Mouse (Mus musculus): ENCODE data around the gene Btbd10. TPM values are rescaled to one million over a fixed set of nuclear protein-coding genes. Genes with fewer than 3 reads are reported as not detected.

The Btbd10 gene
- polyA plus RNA-seq, 1 experiment from 2014 or later, result 30.7 TPM

GRCm38 (mm10) chr7:113367440-113367839 is 1.8 kb downstream of the Btbd10 start:
- H3K27ac ChIP-seq, result no peak overlapping the region
- no peak overlapping the region for H3K9ac ChIP-seq
- H3K36me3 ChIP-seq, result no peaks in the 10 kb centered on the region
- WGBS, result 74% methylated on average over 4 of the region's 4 CpGs
- no peaks in the 10 kb centered on the region for H3K27me3 ChIP-seq
- H3K4me3 ChIP-seq, result no peak overlapping the region
- ATAC-seq (ENCODE audit: insufficient number of reproducible peaks, insufficient read depth, low FRiP score, low TSS enrichment), result no peak
- H3K4me1 ChIP-seq, result no peaks in the 10 kb centered on the region; the same call in 1 of the 2 replicates
- H3K4me2 ChIP-seq (replicated peaks), result no peak overlapping the region
- no peaks in the 10 kb centered on the region for H3K9me3 ChIP-seq

GRCm38 (mm10) chr7:113349089-113349488 is 20.1 kb downstream of the Btbd10 start:
- WGBS, result 74% methylated on average over 1 of the region's 1 CpGs
- Histone ChIP-seq H3K27me3 (no peaks in the 10 kb centered on the region), H3K4me2 (replicated peaks) (no peak overlapping the region)

GRCm38 (mm10) chr7:113347694-113348093 is 21.5 kb downstream of the Btbd10 start:
- 88% methylated on average over 2 of the region's 2 CpGs for WGBS
- H3K4me1 ChIP-seq, result no peaks in the 10 kb centered on the region
- H3K9ac ChIP-seq, result no peak overlapping the region
- no peak overlapping the region for H3K4me2 ChIP-seq (replicated peaks)
- no peak overlapping the region for H3K4me3 ChIP-seq
- no peak for ATAC-seq (ENCODE audit: insufficient number of reproducible peaks, insufficient read depth, low FRiP score, low TSS enrichment)
- no peaks in the 10 kb centered on the region for H3K36me3 ChIP-seq
- no peaks in the 10 kb centered on the region for H3K27me3 ChIP-seq
- no peaks in the 10 kb centered on the region for H3K9me3 ChIP-seq
- no peak overlapping the region for H3K27ac ChIP-seq

More at GRCm38 (mm10) chr7:113349089-113349488, 20.1 kb downstream of the Btbd10 start:
- no peaks in the 10 kb centered on the region for H3K4me1 ChIP-seq
- ATAC-seq (ENCODE audit: insufficient number of reproducible peaks, insufficient read depth, low FRiP score, low TSS enrichment), result no peak
- no peak overlapping the region for H3K27ac ChIP-seq
- H3K4me3 ChIP-seq, result no peak overlapping the region
- no peak overlapping the region for H3K9ac ChIP-seq
- no peaks in the 10 kb centered on the region for H3K36me3 ChIP-seq
- no peaks in the 10 kb centered on the region for H3K9me3 ChIP-seq

- WGBS, result 41% methylated on average over 4 of the region's 4 CpGs
- no peaks in the 10 kb centered on the region for H3K9me3 ChIP-seq
These were observed 21.9 kb downstream of the Btbd10 start for GRCm38 (mm10) chr7:113347271-113347670.

GRCm38 (mm10) chr7:113335250-113335649 is 33.9 kb downstream of the Btbd10 start:
- 78% methylated on average over 8 of the region's 8 CpGs for WGBS
- Histone ChIP-seq H3K4me3 (no peak overlapping the region), H3K9me3 (no peaks in the 10 kb centered on the region), H3K36me3 (no peaks in the 10 kb centered on the region), H3K27ac (no peak overlapping the region), H3K4me1 (no peaks in the 10 kb centered on the region), H3K4me2 (replicated peaks) (no peak overlapping the region), H3K27me3 (no peaks in the 10 kb centered on the region), H3K9ac (no peak overlapping the region)
- ATAC-seq (ENCODE audit: insufficient number of reproducible peaks, insufficient read depth, low FRiP score, low TSS enrichment), result no peak

More at GRCm38 (mm10) chr7:113347271-113347670, 21.9 kb downstream of the Btbd10 start:
- Histone ChIP-seq H3K36me3 (no peaks in the 10 kb centered on the region), H3K27ac (no peak overlapping the region), H3K9ac (no peak overlapping the region), H3K4me3 (no peak overlapping the region), H3K4me1 (no peaks in the 10 kb centered on the region), H3K27me3 (no peaks in the 10 kb centered on the region), H3K4me2 (replicated peaks) (no peak overlapping the region)
- no peak for ATAC-seq (ENCODE audit: insufficient number of reproducible peaks, insufficient read depth, low FRiP score, low TSS enrichment)

- no peaks in the 10 kb centered on the region for H3K9me3 ChIP-seq
- no peak overlapping the region for H3K4me2 ChIP-seq (replicated peaks)
- H3K4me1 ChIP-seq, result no peaks in the 10 kb centered on the region
- no peak for ATAC-seq (ENCODE audit: insufficient number of reproducible peaks, insufficient read depth, low FRiP score, low TSS enrichment)
- no peaks in the 10 kb centered on the region for H3K36me3 ChIP-seq
- no peaks in the 10 kb centered on the region for H3K27me3 ChIP-seq
- no peak overlapping the region for H3K9ac ChIP-seq
- no peak overlapping the region for H3K4me3 ChIP-seq
- H3K27ac ChIP-seq, result no peak overlapping the region
These were observed 35.2 kb downstream of the Btbd10 start for GRCm38 (mm10) chr7:113334036-113334435.

GRCm38 (mm10) chr7:113320128-113320527 is 49.1 kb downstream of the Btbd10 start:
- 0 out of 2 replicates have a peak, but pooled peaks cover 4% of the 10 kb centered on the region for H3K4me1 ChIP-seq
- peaks cover 10% of the 10 kb centered on the region; the same call in 1 of the 2 replicates for H3K36me3 ChIP-seq
- H3K9ac ChIP-seq, result no peak overlapping the region
- H3K27ac ChIP-seq, result no peak overlapping the region
- no peak for ATAC-seq (ENCODE audit: insufficient number of reproducible peaks, insufficient read depth, low FRiP score, low TSS enrichment)
- H3K4me2 ChIP-seq (replicated peaks), result no peak overlapping the region
- H3K9me3 ChIP-seq, result no peaks in the 10 kb centered on the region
- H3K27me3 ChIP-seq, result no peaks in the 10 kb centered on the region
- WGBS, result 66% methylated on average over 1 of the region's 1 CpGs
- H3K4me3 ChIP-seq, result no peak overlapping the region

GRCm38 (mm10) chr7:113311784-113312183 is 57.4 kb downstream of the Btbd10 start:
- Histone ChIP-seq H3K27ac (no peak overlapping the region), H3K27me3 (no peaks in the 10 kb centered on the region), H3K4me2 (replicated peaks) (no peak overlapping the region), H3K4me3 (no peak overlapping the region), H3K4me1 (no peaks in the 10 kb centered on the region), H3K9me3 (no peaks in the 10 kb centered on the region), H3K36me3 (peaks cover 13% of the 10 kb centered on the region; the same call in 1 of the 2 replicates), H3K9ac (no peak overlapping the region)
- no peak for ATAC-seq (ENCODE audit: insufficient number of reproducible peaks, insufficient read depth, low FRiP score, low TSS enrichment)
- WGBS, result 26% methylated on average over 2 of the region's 2 CpGs

GRCm38 (mm10) chr7:113310136-113310535 is 59.1 kb downstream of the Btbd10 start:
- Histone ChIP-seq H3K27ac (no peak overlapping the region), H3K4me3 (no peak overlapping the region), H3K9me3 (no peaks in the 10 kb centered on the region), H3K36me3 (peaks cover 6% of the 10 kb centered on the region; the same call in 1 of the 2 replicates), H3K27me3 (no peaks in the 10 kb centered on the region), H3K9ac (no peak overlapping the region), H3K4me2 (replicated peaks) (no peak overlapping the region), H3K4me1 (no peaks in the 10 kb centered on the region)
- WGBS, result 75% methylated on average over 3 of the region's 3 CpGs
- no peak for ATAC-seq (ENCODE audit: insufficient number of reproducible peaks, insufficient read depth, low FRiP score, low TSS enrichment)

- 84% methylated on average over 4 of the region's 4 CpGs for WGBS
- Histone ChIP-seq H3K9ac (no peak overlapping the region), H3K27ac (no peak overlapping the region), H3K27me3 (no peaks in the 10 kb centered on the region), H3K4me3 (no peak overlapping the region), H3K4me1 (peaks cover 9% of the 10 kb centered on the region), H3K36me3 (no peaks in the 10 kb centered on the region), H3K9me3 (no peaks in the 10 kb centered on the region), H3K4me2 (replicated peaks) (no peak overlapping the region)
- ATAC-seq (ENCODE audit: insufficient number of reproducible peaks, insufficient read depth, low FRiP score, low TSS enrichment), result no peak
These were observed 71.4 kb downstream of the Btbd10 start for GRCm38 (mm10) chr7:113297813-113298212.

GRCm38 (mm10) chr7:113295077-113295890 is 73.9 kb downstream of the Btbd10 start:
- Histone ChIP-seq H3K9me3 (no peaks in the 10 kb centered on the region), H3K4me1 (peaks cover 9% of the 10 kb centered on the region), H3K36me3 (no peaks in the 10 kb centered on the region), H3K4me2 (replicated peaks) (peak overlapping the region; percentile 24), H3K4me3 (no peak overlapping the region), H3K27ac (no peak overlapping the region), H3K27me3 (no peaks in the 10 kb centered on the region), H3K9ac (no peak overlapping the region)
- 0 out of 2 replicates have a peak, but pooled peaks have one; percentile 31 for ATAC-seq (ENCODE audit: insufficient number of reproducible peaks, insufficient read depth, low FRiP score, low TSS enrichment)
- 11% methylated on average over 17 of the region's 17 CpGs for WGBS

GRCm38 (mm10) chr7:113294598-113294997 is 74.6 kb downstream of the Btbd10 start:
- no peak overlapping the region for H3K9ac ChIP-seq
- no peak overlapping the region for H3K27ac ChIP-seq
- H3K36me3 ChIP-seq, result no peaks in the 10 kb centered on the region
- H3K4me2 ChIP-seq (replicated peaks), result no peak overlapping the region
- H3K9me3 ChIP-seq, result no peaks in the 10 kb centered on the region
- 82% methylated on average over 6 of the region's 6 CpGs for WGBS
- H3K4me3 ChIP-seq, result no peak overlapping the region
- H3K4me1 ChIP-seq, result peaks cover 9% of the 10 kb centered on the region
- ATAC-seq (ENCODE audit: insufficient number of reproducible peaks, insufficient read depth, low FRiP score, low TSS enrichment), result no peak
- no peaks in the 10 kb centered on the region for H3K27me3 ChIP-seq
